Mouse (Mus musculus) kidney, adult 2 months (tissue): ENCODE results near the gene Ptgs2. TPM values are rescaled to one million over a fixed set of nuclear protein-coding genes. Genes with fewer than 3 reads are reported as not detected.

Source experiments
- DNase-seq: peaks from one replicate; pipeline ENCODE4 v3.0.0; 2021
- H3K27ac ChIP-seq: fragments of 200-500 bp; 2 replicates; pipeline ENCODE4 v1.5.1; 2012; ENCODE audit warnings: low read depth, low read length, control low read depth, inconsistent platforms; ENCODE audit not compliant: insufficient read depth
- H3K27me3 ChIP-seq: fragments of 200-500 bp; replicated peaks from 2 replicates; pipeline ENCODE4 v1.6.1; 2012; ENCODE audit warnings: mild to moderate bottlenecking, moderate library complexity, low read length, inconsistent platforms; ENCODE audit not compliant: control insufficient read depth, insufficient read depth
- H3K36me3 ChIP-seq: fragments of 200-500 bp; 2 replicates; pipeline ENCODE4 v1.6.1; 2012; ENCODE audit warnings: mild to moderate bottlenecking, moderate library complexity, low read length, inconsistent platforms; ENCODE audit not compliant: control insufficient read depth, insufficient read depth
- H3K4me1 ChIP-seq: fragments of 200-500 bp; 2 replicates; pipeline ENCODE4 v1.6.1; 2011; ENCODE audit warnings: low read length; ENCODE audit not compliant: control insufficient read depth, insufficient read depth
- H3K4me3 ChIP-seq: fragments of 200-500 bp; 2 replicates; pipeline ENCODE4 v1.5.1; 2011; ENCODE audit warnings: mild to moderate bottlenecking, low read depth, low read length, control low read depth; ENCODE audit not compliant: insufficient read depth
- CTCF ChIP-seq: fragments of 200-500 bp; conservative IDR thresholded peaks from 2 replicates; pipeline ENCODE4 v1.5.1; 2011; ENCODE audit warnings: low read depth, mild to moderate bottlenecking, control low read depth, low read length, moderate library complexity, mixed read lengths; ENCODE audit not compliant: insufficient read depth, insufficient read length
- POLR2A ChIP-seq: fragments of 200-500 bp; IDR thresholded peaks from one replicate; pipeline ENCODE4 v1.6.1; 2011; ENCODE audit warnings: low read depth, low read length, control low read depth
- WGBS: fragments of 180-500 bp; shearing (Covaris S2); methylation state at CpG from one replicate; pipeline ENCODE4 v1.1.7; 2018; 5-methylcytosine and 5-hydroxymethylcytosine counted together
- polyA plus RNA-seq: library from polyadenylated mRNA; depleted of rRNA; stranded (reverse); fragments of >200 nt; gene quantifications from 2 replicates; pipeline ENCODE4 v1.2.3, GENCODE M21; 2012

Ptgs2 gene
- polyA plus RNA-seq, 1 experiment = 0.33 TPM

GRCm38 (mm10) chr1:150125568-150125967 is 25.7 kb downstream of the Ptgs2 start:
- 89% methylated on average over 2 of the region's 2 CpGs for WGBS
- DNase-seq = no peak
- Histone ChIP-seq H3K27me3 (no peaks in the 10 kb centered on the region), H3K36me3 (no peaks in the 10 kb centered on the region), H3K27ac (no peak overlapping the region), H3K4me1 (no peaks in the 10 kb centered on the region), H3K4me3 (no peak overlapping the region)
- TF ChIP-seq POLR2A = no peak
- TF ChIP-seq CTCF = no peak

DNA sequence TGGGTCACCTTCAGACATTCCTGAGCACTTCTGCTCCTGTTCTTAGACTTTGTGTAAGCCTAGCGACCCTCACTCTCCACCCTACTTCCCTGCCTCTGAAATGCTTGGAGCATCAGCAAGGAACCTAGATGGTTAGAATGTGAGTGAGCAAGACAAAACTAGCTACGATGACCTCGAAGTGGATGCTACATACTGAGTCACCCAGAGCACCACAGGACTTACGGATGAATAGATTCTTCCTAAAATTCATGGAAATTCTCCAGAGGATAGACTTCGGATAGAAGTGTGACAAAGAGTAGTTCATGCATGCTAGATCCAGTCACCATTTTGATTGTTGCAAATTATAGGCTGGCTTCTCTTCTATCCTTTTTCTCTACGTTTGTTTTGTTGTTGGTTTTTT is 30.2 kb downstream of the Ptgs2 start:
- no peaks in the 10 kb centered on the region for H3K36me3 ChIP-seq
- WGBS = 80% methylated on average over 6 of the region's 6 CpGs
- no peak overlapping the region for H3K4me3 ChIP-seq
- DNase-seq = no peak
- H3K4me1 ChIP-seq = no peaks in the 10 kb centered on the region
- no peak overlapping the region for H3K27ac ChIP-seq
- TF ChIP-seq POLR2A (no peak), CTCF (no peak)
- H3K27me3 ChIP-seq = no peaks in the 10 kb centered on the region

DNA sequence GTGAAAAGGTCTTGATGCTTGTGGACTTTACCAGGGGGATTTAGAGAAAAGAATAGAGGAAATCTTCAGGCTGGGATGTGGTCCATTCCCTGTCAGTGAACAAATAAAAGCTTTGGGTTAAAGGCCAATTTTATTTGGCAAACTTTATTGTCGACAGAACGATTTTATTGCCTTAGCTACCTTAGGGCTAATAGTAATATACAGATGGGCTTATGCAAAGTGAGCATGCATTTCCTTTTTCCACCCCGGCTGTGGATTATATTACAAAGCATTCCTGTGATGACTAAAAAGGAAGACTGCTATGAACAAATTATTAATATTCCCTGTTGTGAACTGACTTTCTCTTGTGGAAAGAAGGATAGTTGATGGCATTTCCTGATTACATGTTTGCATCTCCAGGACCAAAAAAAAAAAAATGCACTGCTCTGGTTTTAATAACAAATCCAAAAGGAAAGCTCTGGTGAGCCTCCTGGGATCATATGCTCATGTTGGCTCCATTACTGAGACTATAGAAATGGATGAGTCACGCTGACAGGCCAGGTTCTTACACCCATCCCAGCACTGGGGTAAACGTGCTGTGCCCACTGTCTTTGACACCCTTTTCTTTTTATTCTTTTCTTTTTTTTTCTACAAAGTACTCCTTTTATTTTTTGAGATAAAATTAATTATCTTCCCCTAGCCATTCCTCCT is 30.9 kb downstream of the Ptgs2 start:
- no peaks in the 10 kb centered on the region for H3K36me3 ChIP-seq
- no peak overlapping the region for H3K27ac ChIP-seq
- no peak overlapping the region for H3K4me3 ChIP-seq
- DNase-seq = no peak
- no peaks in the 10 kb centered on the region for H3K4me1 ChIP-seq
- 65% methylated on average over 5 of the region's 5 CpGs for WGBS
- H3K27me3 ChIP-seq = no peaks in the 10 kb centered on the region
- no peak for TF ChIP-seq CTCF
- TF ChIP-seq POLR2A = no peak

DNA sequence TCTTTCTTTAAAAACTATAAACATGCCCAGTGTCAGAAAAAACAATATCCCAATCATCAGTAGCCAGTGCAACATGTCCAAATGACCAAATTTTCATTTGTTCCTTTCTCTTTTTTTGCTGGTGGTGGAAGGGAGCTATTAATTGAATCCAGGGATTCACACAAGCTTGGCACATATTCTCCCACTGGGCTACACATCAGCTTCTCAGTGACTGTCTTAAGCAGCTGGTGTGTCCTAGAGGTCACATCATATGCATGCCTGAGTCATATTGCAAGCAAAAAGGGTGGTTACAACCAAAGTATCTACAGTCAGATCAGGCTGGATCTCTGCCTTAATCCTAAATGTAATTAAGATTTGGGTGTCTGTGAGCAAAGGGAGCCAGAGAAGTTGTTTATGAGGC is 35.5 kb downstream of the Ptgs2 start:
- no peaks in the 10 kb centered on the region for H3K27me3 ChIP-seq
- no peak overlapping the region for H3K4me3 ChIP-seq
- H3K27ac ChIP-seq = no peak overlapping the region
- no peaks in the 10 kb centered on the region for H3K4me1 ChIP-seq
- TF ChIP-seq POLR2A (no peak), CTCF (no peak)
- no peaks in the 10 kb centered on the region for H3K36me3 ChIP-seq
- DNase-seq = no peak

- TF ChIP-seq POLR2A (no peak), CTCF (no peak)
- no peaks in the 10 kb centered on the region for H3K27me3 ChIP-seq
- H3K4me3 ChIP-seq = no peak overlapping the region
- H3K4me1 ChIP-seq = no peaks in the 10 kb centered on the region
- no peak overlapping the region for H3K27ac ChIP-seq
- 70% methylated on average over 9 of the region's 9 CpGs for WGBS
- no peak for DNase-seq
- H3K36me3 ChIP-seq = no peaks in the 10 kb centered on the region
These were observed 39.9 kb downstream of the Ptgs2 start for GRCm38 (mm10) chr1:150139730-150140129.

DNA sequence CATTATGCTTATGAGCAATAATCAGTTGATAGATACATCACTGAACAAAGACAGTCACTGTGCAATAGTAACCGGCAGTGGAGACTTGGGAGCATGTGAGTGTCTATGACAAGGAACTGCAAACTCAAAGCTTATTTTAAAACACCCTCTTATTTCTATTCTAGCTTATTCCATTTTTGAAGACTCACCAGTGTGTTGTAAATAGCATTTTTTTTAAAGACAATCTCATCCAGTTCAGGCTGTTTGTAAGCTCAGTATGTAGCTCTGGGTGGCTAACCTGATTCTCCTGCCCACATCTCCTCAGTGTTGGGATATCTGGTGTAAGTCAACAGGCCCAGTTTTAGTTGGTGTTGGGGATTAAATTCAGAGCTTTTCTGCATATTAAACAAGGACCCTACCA is 42.1 kb downstream of the Ptgs2 start:
- H3K27me3 ChIP-seq = no peaks in the 10 kb centered on the region
- no peak overlapping the region for H3K27ac ChIP-seq
- H3K36me3 ChIP-seq = no peaks in the 10 kb centered on the region
- TF ChIP-seq POLR2A = no peak
- no peak overlapping the region for H3K4me3 ChIP-seq
- DNase-seq = no peak
- H3K4me1 ChIP-seq = no peaks in the 10 kb centered on the region
- 92% methylated on average over 1 of the region's 1 CpGs for WGBS

DNA sequence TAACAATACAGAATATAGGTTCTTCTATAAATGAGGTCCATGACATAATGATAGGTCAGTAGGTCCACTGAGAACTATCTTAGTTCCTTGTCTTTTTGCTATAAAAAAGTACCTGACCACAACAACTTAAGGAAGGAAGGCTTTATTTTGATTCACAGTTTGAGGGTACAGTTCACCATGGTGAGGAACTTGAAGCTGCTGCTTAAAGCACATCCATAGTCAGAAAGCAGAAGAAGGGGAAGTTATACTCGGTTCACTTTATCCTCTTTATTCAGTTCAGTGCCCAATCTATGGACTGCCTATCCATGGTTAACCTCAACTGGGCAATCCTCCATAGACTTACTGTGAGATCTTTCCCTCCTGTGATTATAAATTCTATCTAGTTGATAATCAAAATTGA is 43.7 kb downstream of the Ptgs2 start:
- DNase-seq = no peak
- Histone ChIP-seq H3K4me3 (no peak overlapping the region), H3K4me1 (no peaks in the 10 kb centered on the region), H3K27ac (no peak overlapping the region), H3K36me3 (no peaks in the 10 kb centered on the region), H3K27me3 (no peaks in the 10 kb centered on the region)
- WGBS = 74% methylated on average over 1 of the region's 1 CpGs
- TF ChIP-seq CTCF = no peak
